Mouse (Mus musculus): ENCODE measurements around the gene Rdh7. TPM values are rescaled to one million over a fixed set of nuclear protein-coding genes. Genes with fewer than 3 reads are reported as not detected.
"Not testable (repeated sequence)": the region's sequence is repeated elsewhere in the genome, so short reads cannot be mapped to it uniquely, and the experiment has no call there.

The Rdh7 gene
- polyA plus RNA-seq, 1 experiment, result not detected

DNA sequence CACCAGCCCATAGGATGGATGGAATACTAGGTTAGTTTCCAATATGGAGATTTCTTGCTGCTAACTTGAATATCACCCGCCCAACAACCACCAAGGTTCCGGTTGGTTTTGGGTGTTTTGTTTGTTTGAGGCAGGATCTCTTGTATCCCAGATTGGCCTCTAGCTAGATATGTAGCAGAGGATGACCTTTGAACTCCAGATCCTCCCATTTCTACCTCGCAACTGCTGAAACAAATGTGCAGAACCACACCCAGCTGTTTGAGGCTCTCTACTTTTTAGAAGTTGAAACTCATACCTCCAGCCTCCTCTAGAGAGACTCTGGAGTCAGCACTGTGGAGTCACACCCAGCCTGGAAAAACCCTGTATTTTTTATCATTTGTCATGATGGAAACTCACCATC, 8.9 kb upstream of the Rdh7 start:
- no peaks in the 10 kb centered on the region for H3K9me3 ChIP-seq
- H3K4me1 ChIP-seq, result peaks cover 5% of the 10 kb centered on the region
- no peak for TF ChIP-seq FLI1 (IDR thresholded peaks at IDR 0.05; ENCODE audit: low read length)
- TF ChIP-seq GATA1 (IDR thresholded peaks at IDR 0.05; ENCODE audit: borderline replicate concordance, low read length), result no peak
- H3K4me3 ChIP-seq (replicated peaks), result no peak overlapping the region
- no peaks in the 10 kb centered on the region for H3K36me3 ChIP-seq (replicated peaks; ENCODE audit: low read length)
- H3K27me3 ChIP-seq (replicated peaks), result peaks cover 17% of the 10 kb centered on the region

DNA sequence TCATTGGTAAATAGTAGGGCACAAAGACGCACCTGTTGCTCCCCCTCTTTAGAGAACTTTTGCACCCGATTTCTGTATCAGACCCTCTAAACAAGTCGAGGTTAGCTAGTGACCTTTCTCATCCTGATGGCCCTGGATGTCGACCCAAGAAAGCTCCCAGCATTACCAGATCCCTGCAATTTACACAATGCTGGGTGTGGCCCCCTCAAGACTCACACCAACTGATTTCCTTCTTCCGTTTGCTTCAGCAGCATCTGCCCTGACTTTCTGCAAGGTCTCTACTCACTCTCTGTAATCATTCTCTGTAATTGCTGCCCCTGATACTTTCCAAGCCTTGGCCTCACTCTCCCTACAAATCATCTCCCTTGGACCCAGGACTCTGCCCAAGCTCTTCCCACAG, 8.1 kb upstream of the Rdh7 start:
- TF ChIP-seq FLI1 (IDR thresholded peaks at IDR 0.05; ENCODE audit: low read length) (no peak), GATA1 (IDR thresholded peaks at IDR 0.05; ENCODE audit: borderline replicate concordance, low read length) (no peak)
- H3K27me3 ChIP-seq (replicated peaks), result peaks cover 16% of the 10 kb centered on the region

GRCm38 (mm10) chr10:127893163-127894022, 4.8 kb upstream of the Rdh7 start:
- not testable (repeated sequence) for H3K36me3 ChIP-seq (replicated peaks; ENCODE audit: low read length); H3K4me3 ChIP-seq (replicated peaks); H3K4me1 ChIP-seq
- Histone ChIP-seq H3K9me3 (peaks cover 13% of the 10 kb centered on the region; the same call in 1 of the 2 replicates), H3K27me3 (replicated peaks) (peaks cover 26% of the 10 kb centered on the region)

More for the DNA sequence above, 8.1 kb upstream of the Rdh7 start:
- Histone ChIP-seq H3K9me3 (peaks cover under 1% of the 10 kb centered on the region; the same call in 1 of the 2 replicates), H3K4me3 (replicated peaks) (no peak overlapping the region), H3K36me3 (replicated peaks; ENCODE audit: low read length) (no peaks in the 10 kb centered on the region), H3K4me1 (peaks cover 5% of the 10 kb centered on the region)

GRCm38 (mm10) chr10:127891481-127891880, 2.9 kb upstream of the Rdh7 start:
- TF ChIP-seq FLI1 (IDR thresholded peaks at IDR 0.05; ENCODE audit: low read length), result no peak
- TF ChIP-seq GATA1 (IDR thresholded peaks at IDR 0.05; ENCODE audit: borderline replicate concordance, low read length), result no peak
- H3K36me3 ChIP-seq (replicated peaks; ENCODE audit: low read length), result no peaks in the 10 kb centered on the region
- H3K9me3 ChIP-seq, result peaks cover 13% of the 10 kb centered on the region; the same call in 1 of the 2 replicates
- no peak overlapping the region for H3K4me3 ChIP-seq (replicated peaks)
- peaks cover 5% of the 10 kb centered on the region for H3K4me1 ChIP-seq
- H3K27me3 ChIP-seq (replicated peaks), result peaks cover 22% of the 10 kb centered on the region

DNA sequence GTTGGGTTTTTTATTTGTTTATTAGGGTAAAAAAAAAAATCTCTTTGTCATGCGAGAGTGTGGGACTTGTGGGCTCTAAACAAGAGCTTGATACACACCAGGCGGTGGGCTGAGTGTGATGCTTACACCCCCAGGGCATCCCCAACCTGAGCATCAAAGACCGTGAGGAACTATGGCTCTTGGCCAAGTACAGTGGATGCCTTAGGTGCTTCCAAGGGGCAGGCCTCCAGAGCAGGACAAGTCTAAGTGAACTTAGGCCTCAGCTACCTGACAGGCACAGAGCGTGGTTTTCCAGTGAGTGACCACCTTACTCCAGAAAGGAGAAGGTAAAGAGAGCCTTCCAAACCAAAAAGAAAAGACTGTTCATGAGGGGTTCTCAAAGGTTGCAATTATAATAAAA, 1.6 kb downstream of the Rdh7 start:
- H3K4me1 ChIP-seq, result no peaks in the 10 kb centered on the region
- no peak overlapping the region for H3K4me3 ChIP-seq (replicated peaks)
- no peak for TF ChIP-seq FLI1 (IDR thresholded peaks at IDR 0.05; ENCODE audit: low read length)
- TF ChIP-seq GATA1 (IDR thresholded peaks at IDR 0.05; ENCODE audit: borderline replicate concordance, low read length), result no peak
- peaks cover 12% of the 10 kb centered on the region for H3K27me3 ChIP-seq (replicated peaks)
- H3K9me3 ChIP-seq, result peaks cover 13% of the 10 kb centered on the region; the same call in 1 of the 2 replicates
- no peaks in the 10 kb centered on the region for H3K36me3 ChIP-seq (replicated peaks; ENCODE audit: low read length)

DNA sequence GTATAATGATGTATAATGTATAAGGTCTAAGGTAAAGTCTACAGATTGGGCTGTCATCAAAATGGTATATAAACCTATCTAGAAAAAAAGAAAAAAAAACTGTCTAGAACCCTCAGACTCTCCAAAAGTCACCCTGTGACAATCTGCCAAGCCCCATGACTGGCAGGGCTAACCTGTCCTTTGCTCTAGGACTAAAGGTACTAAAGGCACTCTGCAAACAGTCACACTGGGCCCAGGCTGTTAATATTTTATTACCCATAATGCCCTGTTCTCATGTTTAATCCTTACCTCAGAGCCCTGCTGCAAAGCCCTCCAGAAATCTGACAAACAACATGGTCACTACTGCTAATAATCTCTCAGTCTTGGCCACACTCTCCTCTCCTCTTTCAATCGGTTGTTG, 2.1 kb downstream of the Rdh7 start:
- Histone ChIP-seq H3K36me3 (replicated peaks; ENCODE audit: low read length) (no peaks in the 10 kb centered on the region), H3K4me1 (no peaks in the 10 kb centered on the region), H3K27me3 (replicated peaks) (peaks cover 11% of the 10 kb centered on the region), H3K4me3 (replicated peaks) (no peak overlapping the region), H3K9me3 (peaks cover 11% of the 10 kb centered on the region; the same call in 1 of the 2 replicates)
- TF ChIP-seq FLI1 (IDR thresholded peaks at IDR 0.05; ENCODE audit: low read length) (no peak), GATA1 (IDR thresholded peaks at IDR 0.05; ENCODE audit: borderline replicate concordance, low read length) (no peak)

DNA sequence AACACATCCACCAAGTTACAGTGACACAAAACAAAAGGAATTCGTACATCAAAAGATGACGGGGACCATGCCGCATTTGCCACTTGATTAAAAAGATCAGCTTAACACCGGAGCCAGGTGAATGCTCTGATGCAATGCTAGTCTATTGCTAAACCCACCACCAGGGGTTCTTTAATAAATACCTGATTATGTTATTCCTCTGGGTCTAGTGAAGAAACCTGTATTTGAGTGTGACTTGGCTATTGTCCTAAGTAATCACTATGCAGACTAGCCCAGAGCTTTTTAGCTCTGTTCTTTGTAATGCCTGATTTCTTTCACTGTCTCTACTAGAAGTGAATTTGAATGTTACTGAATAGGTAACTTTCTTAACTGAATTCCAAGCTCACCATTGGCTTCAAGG, 7.6 kb downstream of the Rdh7 start:
- Histone ChIP-seq H3K9me3 (no peaks in the 10 kb centered on the region), H3K36me3 (replicated peaks; ENCODE audit: low read length) (no peaks in the 10 kb centered on the region), H3K4me1 (no peaks in the 10 kb centered on the region), H3K27me3 (replicated peaks) (peaks cover 2% of the 10 kb centered on the region), H3K4me3 (replicated peaks) (no peak overlapping the region)
- TF ChIP-seq GATA1 (IDR thresholded peaks at IDR 0.05; ENCODE audit: borderline replicate concordance, low read length) (no peak), FLI1 (IDR thresholded peaks at IDR 0.05; ENCODE audit: low read length) (no peak)

- no peaks in the 10 kb centered on the region for H3K9me3 ChIP-seq
- peaks cover 2% of the 10 kb centered on the region for H3K27me3 ChIP-seq (replicated peaks)
- TF ChIP-seq GATA1 (IDR thresholded peaks at IDR 0.05; ENCODE audit: borderline replicate concordance, low read length) (no peak), FLI1 (IDR thresholded peaks at IDR 0.05; ENCODE audit: low read length) (no peak)
- H3K4me1 ChIP-seq, result no peaks in the 10 kb centered on the region
- H3K36me3 ChIP-seq (replicated peaks; ENCODE audit: low read length), result no peaks in the 10 kb centered on the region
- H3K4me3 ChIP-seq (replicated peaks), result peak overlapping the region; percentile 8
Measured at GRCm38 (mm10) chr10:127879155-127879688, 9.4 kb downstream of the Rdh7 start.

- Histone ChIP-seq H3K4me1 (no peaks in the 10 kb centered on the region), H3K36me3 (replicated peaks; ENCODE audit: low read length) (no peaks in the 10 kb centered on the region), H3K9me3 (no peaks in the 10 kb centered on the region), H3K27me3 (replicated peaks) (peaks cover 2% of the 10 kb centered on the region), H3K4me3 (replicated peaks) (no peak overlapping the region)
- no peak for TF ChIP-seq GATA1 (IDR thresholded peaks at IDR 0.05; ENCODE audit: borderline replicate concordance, low read length)
- no peak for TF ChIP-seq FLI1 (IDR thresholded peaks at IDR 0.05; ENCODE audit: low read length)
Measured at GRCm38 (mm10) chr10:127878262-127879057, 10.2 kb downstream of the Rdh7 start.

DNA sequence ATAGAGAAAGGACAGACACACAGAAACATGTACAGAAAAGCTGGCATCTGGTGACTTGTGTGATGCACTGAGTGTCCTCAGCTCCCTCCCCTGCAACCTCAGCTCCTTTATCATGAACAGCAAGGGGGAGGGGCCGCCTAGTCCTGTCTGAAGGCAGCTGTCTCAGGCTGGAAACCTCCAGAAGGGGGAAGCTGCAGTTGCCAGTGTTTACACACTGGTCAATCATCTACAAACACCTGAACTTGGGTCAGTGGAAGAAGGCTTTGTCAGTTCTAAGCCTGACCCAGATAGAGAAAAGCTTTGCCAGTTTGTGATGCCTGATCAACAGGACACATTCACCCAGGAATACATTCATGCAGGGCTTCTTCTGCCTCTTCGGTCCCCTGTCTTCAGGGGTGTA, 10.9 kb downstream of the Rdh7 start:
- TF ChIP-seq FLI1 (IDR thresholded peaks at IDR 0.05; ENCODE audit: low read length) (no peak), GATA1 (IDR thresholded peaks at IDR 0.05; ENCODE audit: borderline replicate concordance, low read length) (no peak)
- no peak overlapping the region for H3K4me3 ChIP-seq (replicated peaks)
- H3K36me3 ChIP-seq (replicated peaks; ENCODE audit: low read length), result no peaks in the 10 kb centered on the region
- H3K27me3 ChIP-seq (replicated peaks), result peaks cover 2% of the 10 kb centered on the region
- no peaks in the 10 kb centered on the region for H3K4me1 ChIP-seq
- H3K9me3 ChIP-seq, result no peaks in the 10 kb centered on the region
